Mouse (Mus musculus): ENCODE results near the gene Slxl1. TPM values are rescaled to one million over a fixed set of nuclear protein-coding genes. Genes with fewer than 3 reads are reported as not detected.
"Not testable (repeated sequence)": the region's sequence is repeated elsewhere in the genome, so short reads cannot be mapped to it uniquely, and the experiment has no call there.

Gene Slxl1
- total RNA-seq (2021): not detected
- long read RNA-seq, experiment 1: 0 reads
- long read RNA-seq, experiment 2: 0 reads

- not testable (repeated sequence) for DNase-seq
These were observed at the start of gene Slxl1 for GRCm38 (mm10) chrX:55226576-55226975. TSS of gene Slxl1 (plus strand) at chrX:55226876.

Measured in gastrocnemius, postnatal 25 days (tissue).